Mouse (Mus musculus) kidney, postnatal 4 days (tissue): ENCODE results near the gene 1600014C23Rik.
A peak's percentile ranks its signal among the peaks of the same experiment; 100 is the strongest.

Experiments
- DNase-seq, 2 experiments: peaks; one replicate each; pipeline ENCODE4 v3.0.0; 2021; ENCODE audit warnings: mixed read lengths in 2 of 2

The 1600014C23Rik gene

DNA sequence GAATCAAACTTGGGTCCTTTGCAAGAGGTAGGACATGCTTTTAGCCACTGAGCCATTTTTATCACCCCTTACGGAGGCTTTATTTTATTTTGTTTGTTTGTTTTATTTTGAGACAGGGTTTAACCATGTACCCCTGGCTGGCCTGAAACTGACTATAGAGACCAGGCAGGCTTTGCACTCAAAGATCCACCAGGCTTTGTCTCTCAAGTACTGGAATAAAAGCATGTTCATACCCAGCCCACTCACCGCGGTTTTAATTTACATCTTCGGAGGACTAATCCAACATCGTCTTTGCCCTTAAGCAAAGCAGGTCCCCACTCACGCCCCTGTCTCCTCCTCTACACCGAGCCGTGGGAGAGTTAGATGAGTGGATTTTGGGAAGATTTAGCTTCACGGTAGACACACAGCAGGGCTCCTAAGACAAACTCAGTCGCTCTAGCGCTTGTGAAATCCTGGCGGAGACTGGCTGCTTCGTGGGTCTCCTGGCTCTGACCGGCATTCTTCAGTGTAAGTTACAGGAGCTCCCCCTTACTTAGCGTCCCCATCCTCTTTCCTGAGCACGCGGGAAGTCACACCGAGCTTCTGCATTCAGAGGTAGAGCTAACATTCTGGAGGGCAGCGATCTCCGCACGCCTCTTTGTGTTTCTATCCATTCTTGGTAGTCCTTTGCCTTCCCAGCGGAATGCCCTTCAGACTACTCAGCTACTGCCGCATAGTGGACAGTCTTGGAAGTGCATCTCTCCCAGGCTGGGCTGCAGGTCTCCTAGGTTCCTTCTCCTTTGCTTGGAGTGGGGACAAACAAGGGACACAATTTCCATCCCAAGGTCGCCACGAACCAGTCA lies 9.7 kb downstream of the 1600014C23Rik start:
- DNase-seq = peak; percentile 92

DNA sequence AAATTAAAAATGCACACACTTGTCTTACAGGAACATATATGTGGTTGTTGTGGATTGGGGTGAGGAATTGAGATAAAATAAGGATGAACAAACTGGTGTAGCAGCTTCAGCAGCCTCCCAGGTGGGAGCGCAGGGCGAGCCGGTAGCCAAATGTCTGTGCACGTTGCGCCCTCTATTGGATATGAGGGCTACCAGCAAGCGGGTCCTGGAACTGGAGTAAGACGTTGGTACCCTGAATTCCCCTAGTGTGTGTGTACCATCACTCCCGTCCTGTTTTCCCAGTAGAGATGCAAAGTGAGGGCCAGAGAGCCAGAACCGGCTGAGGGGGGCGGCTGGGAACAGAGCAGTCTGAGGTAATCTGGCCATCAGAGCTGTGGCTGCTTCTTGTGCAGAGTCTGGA lies 15.3 kb downstream of the 1600014C23Rik start:
- peak; percentile 84 to 86 for DNase-seq

GRCm38 (mm10) chr17:45711525-45711924 lies 22.1 kb downstream of the 1600014C23Rik start:
- DNase-seq = no peak

DNA sequence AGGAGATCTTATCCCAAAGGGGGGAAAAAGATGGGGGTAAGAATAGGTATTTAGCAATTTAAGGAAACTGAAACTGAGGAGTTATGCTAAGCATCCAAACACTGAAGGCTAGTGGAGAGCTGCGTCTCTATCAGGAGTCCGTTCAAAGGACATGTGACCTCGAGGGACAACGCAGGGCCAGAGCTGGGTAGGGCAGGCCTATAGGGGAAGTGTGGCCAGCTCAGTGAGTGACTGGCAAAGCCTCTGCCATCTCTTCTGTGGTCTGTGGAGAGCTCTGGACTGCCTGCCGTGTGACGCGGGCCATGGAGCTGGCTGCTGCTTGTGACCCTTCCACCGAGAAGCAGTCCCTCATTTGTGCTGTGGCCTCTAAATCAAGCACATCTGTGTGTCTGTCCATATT lies 23.2 kb downstream of the 1600014C23Rik start:
- DNase-seq = no peak

- no peak for DNase-seq
Observed at GRCm38 (mm10) chr17:45709829-45710228, 23.8 kb downstream of the 1600014C23Rik start.

GRCm38 (mm10) chr17:45708179-45708578 lies 25.5 kb downstream of the 1600014C23Rik start:
- DNase-seq = no peak

GRCm38 (mm10) chr17:45707376-45707775 lies 26.3 kb downstream of the 1600014C23Rik start:
- DNase-seq = no peak

- no peak for DNase-seq
Observed at GRCm38 (mm10) chr17:45706796-45707195, 26.8 kb downstream of the 1600014C23Rik start.

DNA sequence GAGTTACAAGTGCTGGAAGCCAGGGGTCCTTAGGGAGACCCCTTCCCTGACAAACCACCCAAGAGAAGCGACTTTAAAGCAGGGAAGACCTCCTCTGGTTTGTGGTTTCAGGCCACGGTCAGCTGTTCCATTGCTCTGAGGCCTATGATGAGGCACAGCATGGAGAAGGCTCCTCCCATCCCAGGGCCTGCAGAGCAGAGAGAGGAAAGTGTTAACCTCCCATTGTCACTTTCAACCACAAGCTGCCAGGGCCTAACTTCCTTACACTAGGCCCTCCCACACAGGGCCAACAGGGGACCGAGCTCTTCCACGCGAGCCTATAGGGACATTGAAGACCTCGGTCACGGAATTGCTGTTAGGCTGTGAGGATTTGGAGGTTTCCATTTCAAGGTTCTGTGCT lies 30.5 kb downstream of the 1600014C23Rik start:
- no peak for DNase-seq

DNA sequence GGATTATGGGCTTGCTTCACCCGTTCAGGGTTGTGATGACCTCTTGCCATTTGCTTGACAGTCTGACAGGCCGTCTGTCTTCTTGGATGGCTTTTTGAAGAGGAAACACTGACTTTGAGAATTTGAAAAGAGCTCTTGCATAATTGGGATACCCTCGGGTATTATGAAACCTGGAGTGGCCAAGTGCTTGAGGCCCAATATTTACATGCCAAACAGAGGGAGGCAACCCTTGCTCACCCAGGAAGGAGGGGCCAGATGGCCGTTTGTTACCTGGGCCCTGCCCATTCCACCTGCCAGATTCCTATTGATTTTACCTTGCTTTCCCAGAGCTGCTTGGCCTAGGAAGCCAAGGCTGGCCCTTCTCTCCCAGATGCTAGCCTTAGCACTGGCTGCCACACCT lies 31.4 kb downstream of the 1600014C23Rik start:
- no peak for DNase-seq

- DNase-seq = no peak
Observed at GRCm38 (mm10) chr17:45701236-45701591, 32.4 kb downstream of the 1600014C23Rik start.

GRCm38 (mm10) chr17:45700496-45701235 lies 33.0 kb downstream of the 1600014C23Rik start:
- DNase-seq = peak in 1 of 2 experiments; percentile 41

GRCm38 (mm10) chr17:45699039-45699740 lies 34.5 kb downstream of the 1600014C23Rik start:
- no peak for DNase-seq

DNA sequence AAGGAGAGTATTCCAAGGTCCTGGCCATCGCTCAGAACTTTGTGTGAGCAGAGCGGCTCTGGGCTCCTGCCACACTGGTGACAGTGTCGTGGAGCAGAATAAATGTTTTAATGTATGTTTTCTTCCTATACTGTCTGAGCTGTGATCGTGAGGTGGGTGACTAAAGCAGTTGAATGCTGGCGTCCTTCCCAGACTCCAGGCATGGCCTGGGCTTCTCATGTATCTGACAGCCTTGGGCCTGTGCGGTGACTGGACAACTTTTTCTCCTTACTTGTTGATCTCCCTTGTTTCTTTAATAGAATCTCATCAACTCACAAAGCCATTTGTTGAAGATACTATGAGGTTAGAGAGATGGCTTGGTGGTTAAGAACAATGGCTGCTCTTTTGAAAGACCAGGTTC lies 35.3 kb downstream of the 1600014C23Rik start:
- DNase-seq = no peak

GRCm38 (mm10) chr17:45696981-45697380 lies 36.7 kb downstream of the 1600014C23Rik start:
- no peak for DNase-seq

DNA sequence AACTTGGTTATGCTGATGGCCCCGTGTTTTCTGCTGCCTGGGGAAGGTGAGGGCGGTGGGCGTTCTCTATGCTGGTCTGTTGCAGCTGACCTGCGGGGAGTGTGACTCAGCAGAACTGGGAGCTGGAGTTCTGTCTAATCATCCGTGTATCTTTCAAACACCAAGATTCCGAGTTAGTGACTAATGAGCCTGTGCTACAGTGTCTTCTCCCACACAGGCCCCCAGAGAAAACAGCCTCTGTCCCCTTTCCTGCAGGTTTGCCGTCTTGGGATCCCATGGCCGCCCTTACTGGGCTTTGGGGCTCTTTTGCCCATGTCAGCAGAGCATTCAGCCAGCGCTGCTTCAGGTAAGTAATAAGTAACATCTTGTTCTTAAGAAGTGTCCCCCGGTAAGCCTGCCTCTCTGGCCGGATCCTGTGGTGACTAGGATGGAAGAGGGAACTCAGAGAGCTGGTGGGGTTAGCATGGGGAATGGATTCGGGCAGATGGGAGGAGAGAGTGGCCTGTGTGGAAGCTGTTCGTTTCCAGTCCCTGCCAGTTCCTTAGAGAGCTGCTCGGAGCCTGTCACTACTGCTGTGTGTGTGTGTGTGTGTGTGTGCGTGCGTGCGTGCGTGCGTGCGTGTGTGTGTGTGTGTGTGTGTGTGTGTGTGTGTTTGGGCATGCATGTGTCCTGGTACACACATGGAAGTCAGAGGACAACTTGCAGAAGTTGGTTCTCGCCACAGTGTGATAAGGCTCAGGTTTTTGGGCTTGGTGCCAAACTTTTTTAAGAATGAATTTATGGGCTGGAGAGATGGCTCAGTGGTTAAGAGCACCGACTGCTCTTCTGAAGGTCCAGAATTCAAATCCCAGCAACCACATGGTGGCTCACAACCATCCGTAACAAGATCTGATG lies 38.2 kb downstream of the 1600014C23Rik start:
- DNase-seq = peak; percentile 37 to 58

DNA sequence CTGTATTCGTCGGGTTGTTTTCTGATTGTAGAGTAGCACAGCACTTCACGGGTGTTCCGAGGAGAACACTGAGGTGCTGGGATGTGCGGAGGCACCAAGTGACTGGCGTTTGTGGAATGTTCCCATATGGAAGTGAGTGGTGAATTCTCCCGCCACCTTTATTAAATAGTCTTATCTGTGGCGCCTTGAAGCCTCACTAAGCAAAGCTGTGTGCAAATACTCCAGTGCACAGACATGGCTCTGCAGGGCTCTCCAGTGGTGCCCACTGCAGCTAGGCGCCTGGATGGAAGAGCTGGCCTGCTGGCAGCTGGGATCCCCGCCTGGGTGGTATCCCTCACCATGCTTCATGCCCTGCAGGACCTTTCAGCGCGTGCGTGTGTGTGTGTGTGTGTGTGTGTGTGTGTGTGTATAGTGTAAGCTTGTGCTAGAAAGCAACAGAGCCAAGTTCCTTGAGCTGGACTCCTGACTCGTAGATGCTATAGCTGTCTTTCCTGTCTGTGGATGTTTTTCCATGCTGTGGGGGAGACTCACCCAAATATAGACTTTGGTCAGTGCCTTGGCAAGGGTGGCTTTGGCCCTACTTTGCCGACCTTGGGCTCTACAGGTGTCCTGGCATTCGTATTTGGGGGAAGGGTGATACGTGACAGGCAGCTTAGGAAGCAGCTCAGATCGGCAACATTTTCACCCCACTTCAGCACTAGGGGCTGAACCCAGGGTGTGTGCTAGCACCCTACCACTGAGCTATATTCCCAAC lies 39.7 kb downstream of the 1600014C23Rik start:
- peak in 1 of 2 experiments; percentile 40 for DNase-seq

DNA sequence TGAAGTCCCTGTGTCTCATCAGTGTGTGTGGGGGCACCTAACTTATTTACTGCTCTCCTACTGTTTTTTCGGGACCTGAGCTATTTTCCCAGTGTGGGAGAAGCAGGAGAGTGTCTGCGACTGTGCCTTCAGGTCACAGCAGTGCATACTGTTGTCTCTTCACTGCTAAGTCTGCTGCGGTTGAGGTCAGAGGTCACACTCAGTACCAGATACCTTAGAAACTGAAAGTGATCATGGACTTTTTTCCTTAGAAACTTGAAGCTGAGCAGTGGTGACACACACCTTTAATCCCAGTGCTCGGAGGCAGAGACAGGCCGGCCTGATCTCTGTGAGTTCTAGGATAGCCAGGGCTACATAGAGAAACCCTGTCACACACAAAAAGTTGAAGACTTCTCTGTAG lies 41.5 kb downstream of the 1600014C23Rik start:
- no peak for DNase-seq

DNA sequence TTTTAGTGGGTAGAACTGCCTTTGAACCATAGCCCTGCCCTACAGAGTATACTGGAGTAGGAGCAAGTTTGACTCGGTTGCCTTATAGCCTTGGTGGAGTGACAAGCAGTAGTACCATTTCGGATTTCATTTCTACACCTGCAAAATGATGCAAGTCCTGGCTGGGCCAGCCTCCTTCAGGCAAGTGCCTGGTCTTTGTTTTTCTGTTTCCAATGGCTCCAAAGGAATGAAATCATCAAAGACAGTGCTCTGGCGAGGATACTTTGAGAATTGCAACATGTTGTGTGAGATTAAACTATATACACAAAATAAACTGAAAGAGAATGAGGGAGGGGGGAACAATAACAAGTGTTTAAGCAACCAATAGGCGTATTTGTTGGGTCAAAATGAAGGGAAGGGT lies 43.6 kb downstream of the 1600014C23Rik start:
- no peak for DNase-seq

DNA sequence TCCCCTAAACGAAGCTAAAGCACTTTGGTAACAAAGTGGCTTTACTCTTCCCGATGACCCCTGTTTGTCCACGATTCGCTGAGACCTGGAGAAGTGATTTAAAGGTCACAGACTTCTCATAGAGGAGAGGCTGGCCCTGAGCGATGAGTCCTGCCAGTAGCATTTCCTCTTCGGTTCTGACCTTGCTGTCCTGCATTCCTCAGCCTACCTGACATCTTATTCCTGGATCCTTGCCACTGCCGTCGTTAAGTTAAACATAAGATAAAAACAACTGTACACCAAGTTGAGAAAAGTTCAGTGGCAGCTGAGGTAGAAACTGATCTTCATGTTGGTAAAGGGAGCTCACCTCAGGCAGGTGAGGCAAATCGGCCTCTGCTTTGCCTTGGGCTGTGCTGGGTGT lies 44.5 kb downstream of the 1600014C23Rik start:
- DNase-seq = no peak

DNA sequence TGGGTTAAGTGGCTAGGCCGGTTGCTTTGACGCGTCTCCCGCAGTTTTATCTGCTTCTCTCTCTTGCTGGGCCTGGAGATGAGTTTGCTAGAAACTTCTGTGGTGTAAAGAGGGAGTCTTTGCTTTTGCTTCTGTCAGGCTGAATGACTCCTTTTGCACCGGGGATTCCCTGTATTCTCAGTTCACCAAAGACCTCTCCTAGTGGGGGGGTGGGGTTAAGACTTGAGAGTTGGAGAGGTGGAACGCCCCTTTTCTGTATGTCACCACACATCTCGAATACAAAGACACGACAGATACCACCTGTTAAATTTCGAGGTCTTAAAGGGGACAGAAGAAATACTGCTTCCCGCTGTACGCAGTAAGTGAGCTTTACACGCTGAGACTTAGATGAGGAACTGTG lies 46.9 kb downstream of the 1600014C23Rik start, which contains the start of gene Tmem63b:
Tmem63b (minus strand) TSS at position 190 of the 400 bp plus-strand sequence.
- no peak for DNase-seq
